ENCODE assay signal across 14 mouse cellular contexts in genomic region chr3:107831875-107832554, GRCm38 (mm10). TPM values are rescaled to one million over a fixed set of nuclear protein-coding genes. Genes with fewer than 3 reads are reported as not detected.
DNase-seq lines count a peak whose midpoint lies in the region; ATAC-seq lines count a peak whose summit lies in the region.
"Had no signal": no experiment of that assay in that cellular context is flagged by ENCODE, and none has a peak within 500 bp of the region (broad histone marks: within the 10 kb centered on the region; RNA-seq: fewer than 3 reads in every experiment).

No protein-coding gene starts in this region.

- intact Hi-C loops in heart, postnatal 36 days (cut with DNase I): no loop called here

- DNase-seq in cerebellum, postnatal 10 days: peak; percentile 37 to 40
- no peak for DNase-seq in cerebellum, adult 11-12 months
- DNase-seq in heart, adult 8-10 months (ENCODE audit: low spot score): peak; percentile 47
- no peak for DNase-seq in heart, postnatal 36 days
- peak; percentile 40 for DNase-seq in urinary bladder, postnatal 14 days (ENCODE audit: low spot score)
- DNase-seq in urinary bladder, adult 18-20 months (ENCODE audit: low spot score in 2 of 2): no peak
- DNase-seq in lung, postnatal 4 days: no peak
- DNase-seq: adrenal gland, postnatal 14 days; cerebellum, postnatal 25 days; kidney, adult 8-10 months; lung, embryonic 14.5 days; thymus, postnatal 4 days had no signal

- no peak for ATAC-seq in granulocyte monocyte progenitor cell, adult 5-6 weeks (replicated peaks; ENCODE audit: poor library complexity, severe bottlenecking)

RNA-seq across cellular contexts. Expression of gene Eps8l3, which starts 45.0 kb away (rescaled TPM):
- not detected for total RNA-seq in heart, adult 8-10 months (2022)
- not detected for total RNA-seq in heart, postnatal 36 days (2021)
- total RNA-seq in granulocyte monocyte progenitor cell, adult 5-6 weeks (2014; fragmentation: Nextera tagmentation): not detected in 2 replicates
- not detected in 2 replicates for total RNA-seq in granulocyte monocyte progenitor cell, adult 5-6 weeks (2017)
- total RNA-seq: adrenal gland, postnatal 14 days; left cerebral cortex, adult 2 months had no signal

Comparison
In these comparisons a context has a peak if more than half of its experiments do, and no peak if none do; other contexts are left out.
1. DNase-seq: peak in cerebellum, postnatal 10 days (2 of 2), heart, adult 8-10 months (single experiment) and urinary bladder, postnatal 14 days (single experiment); none in cerebellum, adult 11-12 months (single experiment), heart, postnatal 36 days (0 of 2), urinary bladder, adult 18-20 months (0 of 2) and lung, postnatal 4 days (0 of 2).